18 mouse cellular contexts compared by ENCODE assay signal in genomic region chr16:94038986-94039341, GRCm38 (mm10). TPM values are rescaled to one million over a fixed set of nuclear protein-coding genes. Genes with fewer than 3 reads are reported as not detected.
"Had no signal": no experiment of that assay in that cellular context is flagged by ENCODE, and none has a peak within 500 bp of the region (broad histone marks: within the 10 kb centered on the region; RNA-seq: fewer than 3 reads in every experiment).

No protein-coding gene starts in this region.

- H3K36me3 ChIP-seq: midbrain, embryonic 12.5 days; neural tube, embryonic 12.5 days; stomach, embryonic 15.5 days had no signal

- H3K9ac ChIP-seq: liver, embryonic 14.5 days; lung, embryonic 14.5 days; midbrain, embryonic 12.5 days; neural tube, embryonic 12.5 days; stomach, embryonic 15.5 days had no signal

- H3K9me3 ChIP-seq: midbrain, embryonic 12.5 days; neural tube, embryonic 12.5 days; stomach, embryonic 15.5 days had no signal

- H3K4me2 ChIP-seq: lung, embryonic 14.5 days; midbrain, embryonic 12.5 days; neural tube, embryonic 12.5 days; stomach, embryonic 15.5 days had no signal

- H3K27ac ChIP-seq: liver, embryonic 14.5 days; midbrain, embryonic 12.5 days; neural tube, embryonic 12.5 days; stomach, embryonic 15.5 days; stomach, postnatal 0 days had no signal

- H3K4me3 ChIP-seq: midbrain, embryonic 12.5 days; neural tube, embryonic 12.5 days; stomach, embryonic 15.5 days had no signal

- ATAC-seq: midbrain, embryonic 16.5 days had no signal

- DNase-seq: lung, embryonic 14.5 days; lung, postnatal 14 days; midbrain, embryonic 14.5 days; right cerebral cortex, postnatal 14 days; thymus, adult 2 months; thymus, postnatal 25 days; thymus, postnatal 4 days had no signal

RNA-seq across cellular contexts. Expression of gene Cldn14, which starts 30.3 kb away (rescaled TPM):
- polyA plus RNA-seq: lung, embryonic 14.5 days; lung, postnatal 0 days; midbrain, embryonic 12.5 days; midbrain, embryonic 14.5 days; midbrain, embryonic 16.5 days; neural tube, embryonic 14.5 days; spleen, adult 2 months; urinary bladder, adult 2 months had no signal

RNA-seq across cellular contexts. Expression of gene Sim2, which starts 45.8 kb away (rescaled TPM):
- polyA plus RNA-seq: liver, embryonic 16.5 days; lung, postnatal 0 days; midbrain, embryonic 14.5 days; spleen, adult 2 months; urinary bladder, adult 2 months had no signal
